Mouse (Mus musculus): ENCODE data around the gene Eddm3b. TPM values are rescaled to one million over a fixed set of nuclear protein-coding genes. Genes with fewer than 3 reads are reported as not detected.

Gene Eddm3b
- total and polyA plus RNA-seq, 2 experiments from 2014 or later, result 0.22 TPM; not detected in 1

GRCm38 (mm10) chr14:51082599-51083581, 31.3 kb upstream of the Eddm3b start:
- Histone ChIP-seq H3K27ac (ENCODE audit: low read depth, low read length) (no peak overlapping the region), H3K36me3 (ENCODE audit: insufficient read depth) (no peaks in the 10 kb centered on the region), H3K9ac (peak overlapping the region; percentile 54), H3K4me1 (ENCODE audit: insufficient read depth) (no peaks in the 10 kb centered on the region), H3K4me3 (ENCODE audit: low read depth, low read length) (peak overlapping the region; percentile 50), H3K27me3 (ENCODE audit: insufficient read depth, low read length) (no peaks in the 10 kb centered on the region; the same call in 1 of the 2 replicates), H3K4me2 (ENCODE audit: low read depth) (peak overlapping the region; percentile 82), H3K9me3 (ENCODE audit: low read length) (no peaks in the 10 kb centered on the region)
- no peak for TF ChIP-seq CTCF (IDR thresholded peaks at IDR 0.05; ENCODE audit: low read depth)
- 3% methylated on average over 38 of the region's 40 CpGs for WGBS
- peak; percentile 64 for DNase-seq
- ATAC-seq, result peak; percentile 78

GRCm38 (mm10) chr14:51083805-51084204, 30.4 kb upstream of the Eddm3b start:
- H3K36me3 ChIP-seq (ENCODE audit: insufficient read depth), result no peaks in the 10 kb centered on the region
- H3K4me3 ChIP-seq (ENCODE audit: low read depth, low read length), result peak overlapping the region; percentile 50
- no peaks in the 10 kb centered on the region for H3K9me3 ChIP-seq (ENCODE audit: low read length)
- H3K27ac ChIP-seq (ENCODE audit: low read depth, low read length), result no peak overlapping the region
- no peak overlapping the region for H3K9ac ChIP-seq
- 7% methylated on average over 7 of the region's 7 CpGs for WGBS
- DNase-seq (no peak), ATAC-seq (no peak)
- no peaks in the 10 kb centered on the region; the same call in 1 of the 2 replicates for H3K27me3 ChIP-seq (ENCODE audit: insufficient read depth, low read length)
- no peak for TF ChIP-seq CTCF (IDR thresholded peaks at IDR 0.05; ENCODE audit: low read depth)
- H3K4me2 ChIP-seq (ENCODE audit: low read depth), result peak overlapping the region; percentile 82
- no peaks in the 10 kb centered on the region for H3K4me1 ChIP-seq (ENCODE audit: insufficient read depth)

GRCm38 (mm10) chr14:51085086-51085485, 29.1 kb upstream of the Eddm3b start:
- 81% methylated on average over 2 of the region's 2 CpGs for WGBS
- Histone ChIP-seq H3K4me2 (ENCODE audit: low read depth) (no peak overlapping the region), H3K4me3 (ENCODE audit: low read depth, low read length) (no peak overlapping the region), H3K4me1 (ENCODE audit: insufficient read depth) (no peaks in the 10 kb centered on the region), H3K36me3 (ENCODE audit: insufficient read depth) (no peaks in the 10 kb centered on the region), H3K27me3 (ENCODE audit: insufficient read depth, low read length) (no peaks in the 10 kb centered on the region; the same call in 1 of the 2 replicates), H3K9ac (no peak overlapping the region), H3K27ac (ENCODE audit: low read depth, low read length) (no peak overlapping the region), H3K9me3 (ENCODE audit: low read length) (no peaks in the 10 kb centered on the region)
- DNase-seq, result no peak
- TF ChIP-seq CTCF (IDR thresholded peaks at IDR 0.05; ENCODE audit: low read depth), result no peak
- no peak for ATAC-seq

- Histone ChIP-seq H3K27me3 (ENCODE audit: insufficient read depth, low read length) (no peaks in the 10 kb centered on the region), H3K27ac (ENCODE audit: low read depth, low read length) (no peak overlapping the region), H3K36me3 (ENCODE audit: insufficient read depth) (no peaks in the 10 kb centered on the region), H3K9ac (no peak overlapping the region), H3K4me3 (ENCODE audit: low read depth, low read length) (no peak overlapping the region), H3K9me3 (ENCODE audit: low read length) (no peaks in the 10 kb centered on the region), H3K4me2 (ENCODE audit: low read depth) (no peak overlapping the region), H3K4me1 (ENCODE audit: insufficient read depth) (no peaks in the 10 kb centered on the region)
- TF ChIP-seq CTCF (IDR thresholded peaks at IDR 0.05; ENCODE audit: low read depth), result no peak
- ATAC-seq (no peak), DNase-seq (no peak)
- 82% methylated on average over 4 of the region's 4 CpGs for WGBS
Observed at GRCm38 (mm10) chr14:51085911-51086310, 28.3 kb upstream of the Eddm3b start.

GRCm38 (mm10) chr14:51087762-51088161, 26.5 kb upstream of the Eddm3b start:
- no peak for DNase-seq

GRCm38 (mm10) chr14:51088166-51088969, 25.9 kb upstream of the Eddm3b start:
- H3K9ac ChIP-seq, result peak overlapping the region; percentile 65
- peak overlapping the region; percentile 83 for H3K27ac ChIP-seq (ENCODE audit: low read depth, low read length)
- H3K4me3 ChIP-seq (ENCODE audit: low read depth, low read length), result peak overlapping the region; percentile 63
- TF ChIP-seq CTCF (IDR thresholded peaks at IDR 0.05; ENCODE audit: low read depth), result no peak
- H3K36me3 ChIP-seq (ENCODE audit: insufficient read depth), result no peaks in the 10 kb centered on the region
- peak overlapping the region; percentile 68 for H3K4me2 ChIP-seq (ENCODE audit: low read depth)
- H3K9me3 ChIP-seq (ENCODE audit: low read length), result no peaks in the 10 kb centered on the region
- no peaks in the 10 kb centered on the region for H3K27me3 ChIP-seq (ENCODE audit: insufficient read depth, low read length)
- ATAC-seq (peak; percentile 27), DNase-seq (peak; percentile 86)
- WGBS, result under 1% methylated on average over 23 of the region's 23 CpGs
- no peaks in the 10 kb centered on the region for H3K4me1 ChIP-seq (ENCODE audit: insufficient read depth)

More at GRCm38 (mm10) chr14:51087762-51088161, 26.5 kb upstream of the Eddm3b start:
- Histone ChIP-seq H3K4me1 (ENCODE audit: insufficient read depth) (no peaks in the 10 kb centered on the region), H3K9me3 (ENCODE audit: low read length) (no peaks in the 10 kb centered on the region), H3K4me3 (ENCODE audit: low read depth, low read length) (peak overlapping the region; percentile 63), H3K36me3 (ENCODE audit: insufficient read depth) (no peaks in the 10 kb centered on the region), H3K9ac (no peak overlapping the region), H3K27me3 (ENCODE audit: insufficient read depth, low read length) (no peaks in the 10 kb centered on the region), H3K4me2 (ENCODE audit: low read depth) (peak overlapping the region; percentile 68), H3K27ac (ENCODE audit: low read depth, low read length) (no peak overlapping the region)
- ATAC-seq, result no peak
- WGBS, result 6% methylated on average over 9 of the region's 9 CpGs
- no peak for TF ChIP-seq CTCF (IDR thresholded peaks at IDR 0.05; ENCODE audit: low read depth)
